Mouse (Mus musculus): Measurements from ENCODE around the gene Il22ra2.

- TF ChIP-seq CTCF (IDR thresholded peaks at IDR 0.05 in 2 of 3, conservative IDR thresholded peaks at IDR 0.05 in 1 of 3; ENCODE audit: control insufficient read depth in 1 of 3, insufficient read depth in 1 of 3, low read depth in 2 of 3, low read length in 3 of 3, poor library complexity in 1 of 3, severe bottlenecking in 1 of 3), result no peak
- TF ChIP-seq POLR2A (IDR thresholded peaks at IDR 0.05; ENCODE audit: control insufficient read depth in 1 of 2, insufficient read depth in 1 of 2, low read depth in 1 of 2, low read length in 2 of 2, poor library complexity in 1 of 2), result no peak
- no peak for TF ChIP-seq CHD1 (IDR thresholded peaks at IDR 0.05; ENCODE audit: low read depth, low read length)
- no peak for TF ChIP-seq EP300 (IDR thresholded peaks at IDR 0.05; ENCODE audit: low read depth in 1 of 2, low read length in 2 of 2)
- no peak for TF ChIP-seq ZC3H11A (IDR thresholded peaks at IDR 0.05; ENCODE audit: low read depth, low read length)
- no peak for TF ChIP-seq USF2 (IDR thresholded peaks at IDR 0.05; ENCODE audit: borderline replicate concordance in 1 of 2, insufficient read depth in 1 of 2, low read depth in 1 of 2, low read length in 2 of 2)
- no peak for TF ChIP-seq ETS1 (IDR thresholded peaks at IDR 0.05; ENCODE audit: low read depth, low read length)
- no peak for TF ChIP-seq GABPA (IDR thresholded peaks at IDR 0.05; ENCODE audit: low read depth, low read length)
- no peak for TF ChIP-seq USF1 (IDR thresholded peaks at IDR 0.05; ENCODE audit: low read depth, low read length)
Measured at GRCm38 (mm10) chr10:19672015-19672414, 50.2 kb downstream of the Il22ra2 start.

All from MEL (cell line).